In genomic region chr8:21594408-21594807, GRCm38 (mm10) we compare ENCODE assay signal across 19 mouse cellular contexts. TPM values are rescaled to one million over a fixed set of nuclear protein-coding genes. Genes with fewer than 3 reads are reported as not detected.
"Had no signal": no experiment of that assay in that cellular context is flagged by ENCODE, and none has a peak within 500 bp of the region (broad histone marks: within the 10 kb centered on the region; RNA-seq: fewer than 3 reads in every experiment).

Gene Gm7861 (minus strand): TSS chr8:21594508.

RNA-seq across cellular contexts. Expression of gene Gm7861, which starts in this region (rescaled TPM):
- polyA plus RNA-seq: cerebellum, adult 2 months; cortical plate, adult 2 months; embryonic facial prominence, embryonic 10.5 days; embryonic facial prominence, embryonic 11.5 days; embryonic facial prominence, embryonic 12.5 days; embryonic facial prominence, embryonic 13.5 days; embryonic facial prominence, embryonic 14.5 days; embryonic facial prominence, embryonic 15.5 days; erythroblast, embryonic 14.5 days; forebrain, embryonic 10.5 days; forebrain, embryonic 11.5 days; forebrain, embryonic 12.5 days; forebrain, embryonic 13.5 days; forebrain, embryonic 14.5 days; forebrain, embryonic 15.5 days; forebrain, embryonic 16.5 days; forebrain, postnatal 0 days; frontal cortex, adult 2 months; gonadal fat pad, adult 2 months had no signal
